Mouse (Mus musculus): ENCODE data around the gene Dbh.
A peak's percentile ranks its signal among the peaks of the same experiment; 100 is the strongest.

The Dbh gene

DNA sequence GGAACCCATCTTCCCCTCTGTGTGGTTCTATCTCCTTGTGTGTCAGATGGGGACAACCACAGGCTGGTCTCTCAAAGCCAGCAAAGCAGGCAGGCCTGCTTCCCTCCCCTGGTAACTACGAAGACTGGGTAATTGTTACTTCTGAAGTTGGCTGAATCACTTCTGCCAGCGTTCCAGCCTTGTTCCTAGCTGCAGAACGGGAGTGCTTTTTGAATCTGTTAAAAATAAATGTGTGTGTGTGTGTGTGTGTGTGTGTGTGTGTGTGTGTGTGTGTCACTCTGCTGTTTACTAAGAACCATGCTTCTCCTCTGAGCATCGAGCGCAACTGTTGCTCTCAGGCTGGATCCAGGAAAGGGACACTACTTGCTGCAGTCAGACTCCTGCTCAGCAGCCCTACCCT lies 1.2 kb upstream of the Dbh start:
- DNase-seq (ENCODE audit: low spot score) = no peak

DNA sequence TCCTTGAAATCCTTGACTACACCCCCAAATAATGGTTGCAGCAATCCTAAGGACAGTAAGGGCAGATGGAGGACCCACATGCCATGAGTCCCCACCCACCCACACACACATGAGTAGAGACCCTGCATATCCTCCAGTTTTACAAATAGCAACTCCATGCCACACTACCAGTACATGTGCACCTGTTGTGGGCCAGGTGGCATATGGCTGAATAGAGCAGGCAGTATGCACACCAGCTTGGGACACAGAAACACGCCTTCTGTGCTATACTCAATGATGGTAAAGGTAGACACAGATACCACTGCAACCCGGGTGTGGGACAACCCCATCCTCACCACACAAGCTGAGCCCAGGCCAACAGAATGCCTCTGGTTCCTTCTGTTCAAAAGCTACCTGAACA lies 1.0 kb downstream of the Dbh start:
- no peak for DNase-seq (ENCODE audit: low spot score)

DNA sequence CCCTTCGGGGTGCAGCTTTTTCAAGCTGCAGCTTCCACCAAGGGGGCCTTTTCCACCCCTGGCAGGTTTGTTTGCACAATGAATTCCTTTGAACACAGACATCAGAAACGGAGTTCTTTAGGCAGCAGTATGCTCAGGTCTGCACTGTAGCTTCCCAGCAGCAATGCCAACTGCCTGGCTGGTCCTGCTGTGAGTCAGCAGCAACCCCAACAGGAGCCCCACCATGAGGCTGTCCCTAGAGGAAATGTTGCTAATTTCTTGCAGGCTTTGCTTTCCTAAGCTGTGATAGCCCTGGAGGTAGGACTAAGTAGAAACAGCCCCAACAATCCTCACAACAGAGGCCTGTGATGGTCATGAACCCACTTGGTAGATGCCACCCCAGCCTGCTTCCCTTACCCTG lies 2.0 kb downstream of the Dbh start:
- no peak for DNase-seq (ENCODE audit: low spot score)

DNA sequence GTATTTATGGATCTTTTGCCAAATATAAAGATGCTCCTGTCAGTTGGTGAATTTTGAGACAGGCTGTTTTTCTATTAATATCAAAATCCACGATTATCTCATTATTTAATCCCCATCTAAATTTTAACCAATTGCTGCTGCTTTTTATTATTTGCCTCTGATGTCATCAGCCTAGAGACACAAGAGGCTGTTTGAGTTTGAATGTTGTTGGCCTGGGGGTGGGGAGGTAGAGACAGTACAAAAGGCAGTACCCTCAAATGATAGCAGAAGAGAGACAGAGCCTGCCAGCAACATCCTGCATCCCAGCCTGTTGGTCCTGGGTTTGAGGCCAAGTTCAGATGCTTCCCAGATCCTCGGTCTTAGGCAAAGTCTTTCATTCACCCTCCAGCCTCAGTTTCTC lies 9.2 kb downstream of the Dbh start:
- DNase-seq (ENCODE audit: low spot score) = no peak

DNA sequence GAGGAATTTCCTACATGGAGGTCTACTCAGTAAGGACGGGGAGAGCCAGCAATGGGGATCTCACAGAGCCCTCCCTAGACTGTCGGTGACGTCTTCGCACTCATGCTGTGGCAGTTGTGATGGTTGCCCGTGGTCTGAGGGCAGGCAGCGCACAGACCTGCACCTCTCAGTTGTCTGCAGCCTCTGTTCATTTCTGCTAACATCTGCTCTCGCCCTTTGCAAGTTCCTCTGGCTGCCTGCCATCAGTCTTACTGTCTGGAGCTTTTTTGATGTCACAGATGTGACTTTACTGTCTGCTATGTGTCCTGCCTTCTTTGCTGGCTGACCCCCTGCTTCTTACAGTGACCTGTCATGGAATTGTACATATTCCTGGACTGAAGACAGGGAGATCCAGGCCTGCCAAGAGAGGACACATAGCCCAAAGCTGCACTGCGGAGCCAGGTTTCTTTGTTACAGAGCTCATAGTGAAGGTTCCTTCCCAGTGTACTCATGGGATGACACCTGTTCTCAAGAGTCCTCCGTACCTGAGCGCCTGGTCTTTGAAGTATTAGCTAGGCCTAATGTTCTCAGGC lies 10.7 kb downstream of the Dbh start:
- DNase-seq (ENCODE audit: low spot score) = no peak

DNA sequence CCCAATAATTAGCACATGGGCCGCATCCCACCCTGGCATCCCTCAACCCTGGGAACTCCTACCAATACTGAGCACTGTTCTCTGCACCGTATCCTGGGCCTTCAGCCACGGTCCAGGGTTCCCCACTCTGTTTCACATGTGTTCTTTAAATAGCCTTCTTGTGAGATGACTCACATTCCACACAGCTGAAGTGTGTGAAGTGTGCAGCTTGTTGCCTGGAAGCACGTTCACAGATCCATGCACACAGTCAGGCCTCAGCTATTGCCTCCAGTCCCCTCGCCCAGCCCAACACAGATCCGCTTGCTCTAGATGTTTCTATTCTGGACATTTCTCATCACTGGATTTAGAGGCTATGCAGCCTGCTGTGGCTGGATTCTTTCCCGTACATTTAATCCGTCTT lies 14.1 kb downstream of the Dbh start:
- no peak for DNase-seq (ENCODE audit: low spot score)

DNA sequence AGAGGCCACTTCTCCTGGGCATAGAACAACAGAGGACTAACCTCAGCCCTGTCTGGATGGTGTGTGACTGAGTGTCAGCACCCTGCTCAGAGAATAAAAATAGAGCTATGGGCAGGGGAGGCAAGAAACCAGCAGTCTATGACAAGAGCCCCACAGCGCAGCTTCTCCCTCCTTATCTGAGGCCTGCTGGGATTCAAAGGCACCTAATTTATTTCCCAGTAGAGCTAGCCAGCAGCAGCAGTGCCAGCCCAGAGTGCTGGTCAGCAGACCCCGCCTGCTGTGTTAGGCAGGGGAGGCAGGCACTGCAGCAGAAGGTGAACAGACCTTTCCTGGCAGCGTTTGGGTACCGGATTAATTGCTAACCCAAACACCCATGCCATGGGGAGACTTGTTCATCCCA lies 16.9 kb downstream of the Dbh start:
- no peak for DNase-seq (ENCODE audit: low spot score)

DNA sequence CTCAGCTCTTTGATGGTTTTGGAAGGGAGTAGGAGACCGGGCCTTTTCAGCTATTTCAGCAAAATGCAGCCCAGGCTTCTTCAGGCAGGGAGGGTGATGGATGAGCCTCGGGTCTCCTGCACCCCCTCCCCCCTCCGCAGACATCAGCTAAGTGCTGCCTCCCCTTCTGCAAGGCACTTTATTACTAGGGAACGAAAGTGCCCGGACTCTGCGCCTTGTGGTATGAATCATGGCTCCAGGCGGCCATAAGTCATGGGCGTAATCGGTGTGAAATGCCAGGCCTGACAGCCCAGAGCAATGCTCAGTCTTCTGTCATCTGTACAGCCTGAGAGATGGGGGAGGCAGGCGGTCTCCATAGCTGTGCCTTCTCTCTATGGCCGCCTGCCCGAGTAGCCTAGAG lies 18.7 kb downstream of the Dbh start:
- DNase-seq (ENCODE audit: low spot score) = no peak

DNA sequence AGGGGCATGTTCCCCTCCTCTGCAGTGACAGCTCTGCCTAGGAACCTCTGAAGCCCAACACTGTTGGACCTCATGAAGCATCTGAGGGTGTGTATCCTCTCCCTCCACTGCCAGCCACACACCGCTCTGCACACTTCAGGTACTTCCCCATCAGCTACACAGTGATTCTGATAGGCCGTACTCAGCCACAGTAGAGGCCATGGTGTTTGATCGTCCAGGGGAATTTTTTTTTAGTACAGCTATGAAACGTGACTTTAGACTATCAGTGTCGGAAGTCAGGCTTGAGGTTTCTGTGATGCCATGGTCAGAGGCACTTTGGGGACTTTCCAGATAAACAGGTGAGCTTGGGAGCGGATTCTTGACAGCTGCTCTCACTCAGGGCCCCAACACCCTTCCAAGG lies 22.5 kb downstream of the Dbh start:
- no peak for DNase-seq (ENCODE audit: low spot score)

DNA sequence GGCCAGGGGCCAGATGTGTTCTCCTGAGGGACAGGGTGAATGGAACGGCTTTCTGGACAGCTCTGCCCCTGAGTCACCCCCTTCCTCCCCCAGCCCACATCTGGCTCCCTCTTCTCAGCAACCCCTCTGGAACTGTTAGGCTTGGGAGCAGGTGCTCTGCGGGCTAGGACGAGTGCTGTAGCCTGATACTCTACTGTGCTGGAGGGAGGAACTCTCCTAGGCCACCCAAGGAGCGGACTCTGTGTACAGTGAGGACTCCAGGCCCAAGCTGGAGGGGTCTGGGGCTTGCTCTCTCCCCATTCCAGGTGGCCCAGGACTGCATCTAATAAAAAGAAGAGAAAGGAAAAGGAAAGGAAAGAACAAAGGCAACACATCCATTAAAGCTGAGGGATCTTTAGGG lies 25.0 kb downstream of the Dbh start:
- no peak for DNase-seq (ENCODE audit: low spot score)

DNA sequence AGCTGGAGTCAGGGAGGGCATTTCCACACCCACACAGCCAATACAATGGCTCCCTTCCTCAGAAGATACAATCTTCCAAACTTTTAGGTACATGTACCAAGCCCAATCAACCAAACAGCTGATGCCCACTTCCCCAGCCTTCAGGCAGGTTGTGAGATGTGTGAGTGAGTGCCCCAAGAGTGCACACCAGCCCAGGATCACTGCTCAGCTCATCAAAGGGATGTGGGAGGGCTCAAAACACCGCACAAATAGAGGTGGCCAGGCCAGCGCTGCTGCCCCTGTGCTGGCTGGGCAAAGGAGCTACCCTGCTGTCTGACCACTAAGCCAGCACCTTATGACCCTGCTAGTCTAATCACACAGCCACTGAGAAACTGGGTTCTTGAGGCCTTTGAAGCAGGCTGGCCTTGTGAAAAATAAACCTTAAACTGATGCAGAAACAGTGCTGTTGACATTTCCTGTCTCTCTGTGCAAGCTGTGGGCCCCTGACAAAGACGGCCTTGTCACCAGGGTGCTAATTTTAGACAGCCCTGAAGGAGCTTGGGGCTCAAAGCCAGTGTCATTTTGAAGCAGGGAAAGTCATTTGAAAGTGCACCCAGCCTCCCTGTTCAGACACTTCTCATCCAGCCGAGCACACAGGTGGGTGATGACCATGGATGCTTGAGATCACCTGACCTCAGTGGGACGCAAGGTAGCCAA lies 33.7 kb downstream of the Dbh start:
- no peak for DNase-seq (ENCODE audit: low spot score)

DNA sequence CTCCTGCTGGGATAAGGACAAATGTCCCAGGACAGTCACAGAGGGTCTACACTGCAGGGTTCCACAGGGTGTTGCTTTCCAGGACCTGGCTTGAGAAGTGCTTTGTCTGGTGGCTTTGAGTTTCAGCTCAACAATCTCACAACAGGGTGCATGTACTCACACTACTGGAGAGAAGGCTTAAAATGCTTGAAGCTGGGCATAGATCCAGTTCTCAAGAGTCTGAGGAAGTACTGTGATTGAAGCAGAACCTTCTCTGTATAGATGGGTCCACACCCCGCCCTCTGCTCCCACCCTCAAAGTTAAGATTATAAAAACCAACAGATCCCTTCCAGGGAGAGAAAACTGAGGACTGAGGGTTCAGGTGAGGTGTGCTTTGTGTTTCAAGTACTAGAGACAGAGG lies 35.6 kb downstream of the Dbh start:
- DNase-seq (ENCODE audit: low spot score) = no peak

DNA sequence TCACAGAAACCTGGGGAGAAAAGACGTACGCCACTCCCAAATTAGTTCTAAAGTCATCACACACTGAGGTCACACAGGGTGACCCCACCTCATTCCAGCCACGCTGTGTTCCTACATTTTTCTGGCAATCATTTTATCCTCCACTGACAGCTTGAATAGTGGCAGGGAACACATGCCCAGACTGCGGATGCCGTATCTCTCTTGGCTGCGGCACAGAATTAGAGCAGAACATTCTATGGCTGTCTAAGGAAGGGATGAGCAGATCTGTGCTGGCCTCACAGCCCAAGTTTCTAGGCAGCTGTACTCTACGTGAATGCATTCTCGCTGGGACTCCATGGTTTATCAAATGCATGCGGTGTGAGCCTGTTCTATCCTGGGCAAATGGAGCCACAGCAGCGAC lies 40.6 kb downstream of the Dbh start:
- no peak for DNase-seq (ENCODE audit: low spot score)

DNA sequence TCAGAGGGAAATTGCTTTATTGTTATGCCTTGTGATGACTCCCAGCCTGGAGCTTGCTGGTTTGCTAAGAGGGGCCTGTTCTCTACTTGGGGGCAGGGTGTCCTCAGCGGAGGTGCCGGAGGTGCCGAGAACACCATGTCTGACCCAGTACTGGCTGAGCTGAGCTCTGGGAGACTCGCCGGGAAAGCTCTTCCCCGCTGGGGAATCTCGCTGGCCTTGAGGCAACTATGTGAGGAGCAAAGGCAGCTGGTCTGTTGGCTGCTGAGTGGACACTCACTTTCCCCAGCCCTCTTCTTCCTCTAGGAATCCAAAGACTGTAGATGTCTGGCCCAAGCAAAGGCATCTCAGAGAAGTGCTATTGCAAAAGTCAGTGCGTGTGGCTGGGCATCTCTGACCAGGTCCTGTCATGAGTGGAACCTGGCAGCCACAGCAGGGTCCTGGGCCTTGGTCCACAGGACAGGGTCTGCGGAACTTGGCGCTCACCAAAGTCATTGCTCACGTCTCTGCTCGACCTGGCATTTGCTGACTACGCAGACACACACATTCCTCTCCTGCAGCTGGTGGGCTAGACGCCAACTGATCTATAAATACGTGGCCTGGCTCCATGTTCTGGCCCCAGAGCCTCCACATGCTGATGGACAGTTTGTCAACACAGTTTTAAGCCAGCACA lies 41.2 kb downstream of the Dbh start:
- DNase-seq (ENCODE audit: low spot score) = peak; percentile 53

DNA sequence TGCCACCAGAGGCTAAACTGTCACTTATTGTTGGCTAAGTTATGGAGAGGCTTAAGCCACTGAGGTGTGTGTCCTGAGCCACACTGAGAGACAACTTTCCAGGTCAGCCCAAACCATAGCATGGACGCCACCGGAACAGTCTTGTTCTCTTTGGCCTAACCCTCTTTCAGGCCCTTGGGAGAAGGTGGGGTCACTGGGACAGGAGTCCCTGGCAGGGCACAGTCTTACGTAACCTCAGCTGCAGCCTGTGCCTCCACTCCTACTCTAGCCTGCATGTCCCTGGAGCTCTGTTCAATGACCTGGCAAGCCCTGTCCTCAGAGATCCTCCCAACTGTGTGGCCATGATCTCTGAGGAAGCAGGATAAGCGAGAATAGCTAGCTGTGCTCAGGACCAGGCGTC lies 42.1 kb downstream of the Dbh start:
- no peak for DNase-seq (ENCODE audit: low spot score)

DNA sequence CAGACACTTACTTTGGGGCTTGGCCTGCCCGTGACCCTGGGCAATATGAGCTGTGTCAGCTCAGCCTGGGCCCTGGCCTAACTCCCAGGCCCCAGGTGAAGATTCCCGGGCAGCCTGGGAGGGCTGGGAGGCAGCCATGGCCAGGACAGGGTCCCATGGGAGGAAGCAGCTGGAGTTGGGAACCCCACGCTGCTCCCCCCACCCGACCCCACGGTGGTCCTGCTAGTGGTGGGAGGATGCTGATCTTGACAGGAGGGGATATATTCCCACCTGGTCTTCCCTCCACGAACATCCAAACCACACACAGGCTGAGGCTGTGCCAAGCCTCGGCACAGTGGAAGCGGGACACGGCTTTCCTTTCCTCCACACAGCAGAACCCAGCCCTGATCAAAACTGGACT lies 44.3 kb downstream of the Dbh start:
- DNase-seq (ENCODE audit: low spot score) = no peak

DNA sequence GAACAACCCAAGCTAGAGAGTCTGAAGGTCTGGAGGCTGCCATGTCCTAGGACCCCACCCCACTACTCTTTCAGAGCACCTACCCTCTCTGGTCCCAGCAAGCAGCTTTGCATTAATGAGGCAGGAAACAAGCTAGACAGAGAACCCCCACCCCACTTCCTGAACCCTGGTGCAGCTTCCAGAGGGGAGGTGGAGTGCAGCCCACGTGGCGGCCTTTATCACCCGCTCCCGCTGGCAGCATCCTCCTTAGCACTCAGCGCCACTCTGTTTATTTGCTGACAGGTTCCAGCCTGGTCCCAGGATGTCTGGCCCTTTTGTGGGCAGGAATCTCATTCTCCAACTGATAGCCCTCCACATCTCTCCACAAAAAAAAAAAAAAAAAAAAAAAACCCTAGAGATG lies 44.8 kb downstream of the Dbh start:
- no peak for DNase-seq (ENCODE audit: low spot score)

DNA sequence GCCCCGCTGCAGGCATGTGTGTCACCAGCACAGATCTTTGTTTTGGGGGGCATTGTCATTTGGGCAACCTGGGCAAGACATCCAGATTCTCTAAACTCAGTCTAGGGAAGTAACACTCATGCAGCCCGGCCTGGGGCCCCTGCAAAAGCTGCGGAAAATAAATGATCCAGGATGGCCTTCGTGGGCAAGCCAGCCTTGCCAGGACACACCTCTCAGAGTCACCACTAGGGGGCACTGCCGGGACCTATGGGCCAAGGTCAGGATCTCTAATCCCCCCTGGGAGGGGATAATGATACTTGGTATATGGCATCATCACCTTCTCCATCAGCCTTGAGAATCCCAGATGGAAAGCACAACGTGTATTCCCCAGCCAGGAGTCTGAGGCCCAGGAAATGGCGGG lies 45.2 kb downstream of the Dbh start:
- no peak for DNase-seq (ENCODE audit: low spot score)

DNA sequence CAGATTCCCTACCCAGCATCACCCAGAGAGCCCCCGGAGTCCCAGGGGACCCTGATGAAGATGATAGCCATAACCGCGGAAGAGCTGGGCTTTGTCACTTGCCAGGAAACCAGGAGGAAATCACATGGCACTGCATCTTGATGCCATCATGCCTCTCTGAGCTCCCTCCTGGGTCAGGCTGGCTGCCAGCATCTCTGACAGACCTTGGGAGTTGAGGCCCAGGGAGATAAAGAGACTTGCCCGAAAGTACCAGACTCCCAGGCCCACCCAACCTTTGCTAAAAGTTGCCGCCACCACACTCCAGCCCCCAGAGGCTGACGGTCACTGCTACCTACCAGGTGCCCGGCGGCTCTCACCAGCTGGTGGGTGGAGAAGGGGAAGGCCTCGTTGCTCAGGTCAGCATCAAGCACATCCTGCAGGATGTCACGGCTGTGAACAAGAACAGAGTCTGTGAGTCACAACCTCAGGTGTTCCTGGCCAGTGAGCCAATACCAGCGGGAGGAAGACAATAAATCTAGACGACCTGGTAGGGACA lies 45.7 kb downstream of the Dbh start:
- no peak for DNase-seq (ENCODE audit: low spot score)

DNA sequence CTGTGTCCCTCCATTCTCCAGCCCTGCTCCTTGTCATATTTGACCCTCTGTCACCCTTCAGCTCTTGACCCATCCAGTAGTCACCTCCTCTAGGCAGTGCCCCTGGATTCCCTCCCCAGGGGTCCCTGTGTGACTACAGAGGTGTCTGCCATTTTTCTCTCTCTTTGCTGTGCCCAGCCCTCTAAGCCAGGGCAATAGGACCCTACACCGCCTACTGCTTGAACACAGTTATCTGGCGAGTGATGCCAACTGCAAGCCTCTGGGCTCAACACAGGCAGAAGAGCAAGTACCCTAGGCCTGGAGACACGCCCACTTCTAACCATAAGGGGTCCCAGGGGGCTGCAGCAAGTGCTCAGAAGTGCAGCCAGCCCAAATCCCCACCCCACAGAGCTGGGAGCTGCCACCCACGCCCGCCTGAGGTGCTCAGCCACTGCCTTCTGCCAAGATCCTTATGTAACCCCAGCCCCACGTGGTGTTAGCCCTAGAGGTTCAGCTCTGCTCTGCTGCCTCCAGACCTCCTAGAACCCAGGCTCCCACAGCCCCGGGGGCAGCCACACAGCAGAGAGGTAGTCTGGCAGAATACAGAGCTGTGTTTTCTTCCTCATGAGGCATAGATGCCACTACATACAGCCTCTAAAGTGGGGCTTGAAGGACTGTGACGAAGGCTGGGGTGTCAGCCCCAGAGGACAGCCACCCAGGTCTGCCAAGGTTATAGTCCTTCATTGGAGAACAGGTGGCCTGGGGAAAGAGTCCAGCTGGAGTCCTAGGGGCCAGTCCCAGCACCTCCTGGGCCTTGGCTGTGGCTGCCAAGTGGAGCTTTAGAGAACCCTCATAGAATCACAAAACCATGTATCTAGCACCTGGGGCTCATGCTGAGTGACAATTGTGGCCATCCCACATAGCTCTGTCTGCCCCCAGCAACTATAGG lies 47.2 kb downstream of the Dbh start:
- no peak for DNase-seq (ENCODE audit: low spot score)

DNA sequence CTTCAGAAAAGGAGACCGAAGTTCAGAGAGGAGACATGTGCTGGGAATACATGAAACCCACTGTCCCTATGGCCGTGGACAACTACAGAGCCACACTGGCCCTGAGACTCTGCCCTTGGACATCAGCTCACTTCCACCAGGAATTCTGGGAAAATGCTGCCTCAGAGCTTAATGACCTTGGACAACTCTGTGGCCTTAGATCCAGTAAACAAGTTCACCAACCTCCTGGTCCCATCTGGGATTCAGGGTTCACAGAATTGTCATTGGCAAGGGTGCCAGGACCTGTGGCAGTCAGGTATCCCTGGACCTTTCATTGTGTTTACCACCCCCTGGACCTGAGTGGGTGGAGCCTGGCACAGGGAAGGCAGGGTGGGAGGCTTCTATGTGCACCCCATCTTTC lies 50.5 kb downstream of the Dbh start:
- peak; percentile 41 for DNase-seq (ENCODE audit: low spot score)

DNA sequence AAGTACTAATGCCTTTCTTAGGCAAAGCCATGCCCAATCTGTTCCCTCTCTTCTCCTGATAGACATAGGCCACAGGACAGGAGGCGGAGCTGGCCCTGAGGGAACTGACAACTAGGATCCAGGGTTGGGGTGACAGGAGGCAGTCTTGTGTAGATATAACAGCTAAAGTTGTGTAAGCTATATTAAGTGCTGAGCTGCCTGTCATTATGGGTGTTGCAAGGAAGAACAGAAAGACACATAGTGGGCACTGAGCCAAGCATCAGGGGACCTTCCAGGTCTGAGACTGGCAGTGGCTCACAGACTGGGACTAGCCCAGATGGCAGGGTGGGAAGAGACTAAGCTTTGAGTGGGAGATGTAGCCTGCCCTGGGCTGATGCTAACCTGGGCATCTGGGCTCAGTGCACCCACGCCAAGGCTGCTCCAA lies 53.1 kb downstream of the Dbh start:
- DNase-seq (ENCODE audit: low spot score) = no peak

DNA sequence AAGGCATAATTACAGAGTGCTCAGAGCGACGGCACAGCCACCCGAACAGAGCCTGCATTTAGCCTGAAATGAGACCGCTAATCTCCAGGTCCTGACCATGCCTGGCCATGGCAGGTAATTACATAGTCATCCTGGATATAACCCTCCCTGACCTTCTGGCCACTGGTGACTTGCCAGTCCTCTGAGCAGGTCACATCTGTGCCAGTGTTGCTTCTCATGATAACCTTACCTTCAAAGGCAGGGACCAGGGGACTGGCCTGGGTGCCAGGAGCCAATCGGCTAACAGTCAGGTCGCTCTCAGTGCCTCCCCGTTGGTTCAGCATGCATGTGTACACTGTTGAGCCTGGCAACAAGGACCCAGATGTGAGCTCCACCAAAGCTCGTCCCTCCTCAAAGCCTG lies 53.5 kb downstream of the Dbh start:
- no peak for DNase-seq (ENCODE audit: low spot score)

Data from ovary, adult 18-20 months (tissue).